Mouse (Mus musculus) heart, embryonic 16.5 days (tissue): ENCODE measurements at regions not wholly inside any gene's neighbourhood (a gene's known extent, or its start where the extent isn't known, plus 50 kb on each side); places are given as distances from the start of the nearest gene placed in this dataset.

Source experiments
- ATAC-seq: fragments of 200-750 bp; cut with Nextera tagmentation; replicated peaks from 2 replicates; pipeline ENCODE4 v1.8.0; 2017; ENCODE audit warnings: moderate number of reproducible peaks; ENCODE audit not compliant: insufficient read depth, low FRiP score; ENCODE audit errors: extremely low read depth
- H3K27ac ChIP-seq: fragments of 300-500 bp; sonication (generic); 2 replicates; pipeline ENCODE4 v1.5.1; 2014; ENCODE audit warnings: mild to moderate bottlenecking, low read length, control low read depth, moderate library complexity
- H3K27me3 ChIP-seq: fragments of 300-500 bp; sonication (generic); 2 replicates; pipeline ENCODE4 v1.6.1; 2014; ENCODE audit warnings: low read length, mixed read lengths; ENCODE audit not compliant: control insufficient read depth, insufficient read depth
- H3K36me3 ChIP-seq: fragments of 300-500 bp; sonication (generic); 2 replicates; pipeline ENCODE4 v1.6.1; 2014; ENCODE audit not compliant: control insufficient read depth, insufficient read depth
- H3K4me1 ChIP-seq: fragments of 300-500 bp; sonication (generic); 2 replicates; pipeline ENCODE4 v1.6.1; 2014; ENCODE audit warnings: low read length, mixed read lengths; ENCODE audit not compliant: control insufficient read depth, insufficient read depth
- H3K4me2 ChIP-seq: fragments of 300-500 bp; sonication (generic); 2 replicates; pipeline ENCODE4 v1.6.1; 2014; ENCODE audit warnings: low read depth, mild to moderate bottlenecking, control low read depth, low read length
- H3K4me3 ChIP-seq: fragments of 300-500 bp; sonication (generic); 2 replicates; pipeline ENCODE4 v1.5.1; 2014; ENCODE audit warnings: mild to moderate bottlenecking, control low read depth, low read length
- H3K9ac ChIP-seq: fragments of 300-500 bp; sonication (generic); 2 replicates; pipeline ENCODE4 v1.6.1; 2014; ENCODE audit warnings: low read length, control low read depth
- H3K9me3 ChIP-seq: fragments of 300-500 bp; sonication (generic); replicated peaks from 2 replicates; pipeline ENCODE4 v1.6.1; 2016; ENCODE audit warnings: low read length; ENCODE audit not compliant: control insufficient read depth
- WGBS: fragments of 180-500 bp; shearing (Covaris S2); extraction: QIAGEN DNeasy Blood & Tissue Kit; methylation state at CpG from one replicate; pipeline ENCODE4 v1.1.7; 2014; 5-methylcytosine and 5-hydroxymethylcytosine counted together

GRCm38 (mm10) chr10:118087570-118088340, 53.9 kb upstream of the Mdm1 start:
- no peaks in the 10 kb centered on the region for H3K4me1 ChIP-seq
- no peak for ATAC-seq
- H3K36me3 ChIP-seq: no peaks in the 10 kb centered on the region
- H3K4me3 ChIP-seq: no peak overlapping the region
- H3K9ac ChIP-seq: no peak overlapping the region
- no peaks in the 10 kb centered on the region for H3K9me3 ChIP-seq
- H3K4me2 ChIP-seq: 0 out of 2 replicates have a peak overlapping the region, but pooled peaks have one; percentile 6
- WGBS: 24% methylated on average over 12 of the region's 12 CpGs
- H3K27ac ChIP-seq: no peak overlapping the region
- H3K27me3 ChIP-seq: no peaks in the 10 kb centered on the region

- Histone ChIP-seq H3K9me3 (no peaks in the 10 kb centered on the region), H3K9ac (no peak overlapping the region), H3K4me1 (no peaks in the 10 kb centered on the region), H3K27me3 (no peaks in the 10 kb centered on the region), H3K36me3 (no peaks in the 10 kb centered on the region), H3K4me3 (no peak overlapping the region), H3K27ac (no peak overlapping the region), H3K4me2 (no peak overlapping the region)
- WGBS: 55% methylated on average over 2 of the region's 2 CpGs
- no peak for ATAC-seq
These were observed 53.1 kb upstream of the Mdm1 start for GRCm38 (mm10) chr10:118088499-118088898.

GRCm38 (mm10) chr10:118089879-118090278, 51.7 kb upstream of the Mdm1 start:
- Histone ChIP-seq H3K9me3 (no peaks in the 10 kb centered on the region), H3K27ac (no peak overlapping the region), H3K9ac (no peak overlapping the region), H3K4me3 (no peak overlapping the region), H3K27me3 (no peaks in the 10 kb centered on the region), H3K4me1 (no peaks in the 10 kb centered on the region; the same call in 1 of the 2 replicates), H3K4me2 (no peak overlapping the region), H3K36me3 (no peaks in the 10 kb centered on the region)
- WGBS: 82% methylated on average over 6 of the region's 6 CpGs
- no peak for ATAC-seq

GRCm38 (mm10) chr10:118091476-118091875, 50.1 kb upstream of the Mdm1 start:
- no peaks in the 10 kb centered on the region; the same call in 1 of the 2 replicates for H3K4me1 ChIP-seq
- H3K4me2 ChIP-seq: no peak overlapping the region
- H3K27ac ChIP-seq: no peak overlapping the region
- ATAC-seq: no peak
- no peaks in the 10 kb centered on the region for H3K36me3 ChIP-seq
- WGBS: 73% methylated on average over 12 of the region's 12 CpGs
- no peaks in the 10 kb centered on the region for H3K27me3 ChIP-seq
- no peak overlapping the region for H3K9ac ChIP-seq
- H3K9me3 ChIP-seq: no peaks in the 10 kb centered on the region
- H3K4me3 ChIP-seq: no peak overlapping the region
